Mouse (Mus musculus) testis, adult 2 months (tissue): ENCODE measurements around the gene Cyp2d10.

Experiments
- CTCF ChIP-seq: fragments of 200-500 bp; IDR thresholded peaks from 2 replicates; pipeline ENCODE4 v1.5.1; 2012; ENCODE audit warnings: low read depth, mild to moderate bottlenecking, inconsistent platforms, low read length, moderate library complexity; ENCODE audit not compliant: control insufficient read depth, insufficient read depth, insufficient replicate concordance
- POLR2A ChIP-seq: fragments of 200-500 bp; IDR thresholded peaks from 2 replicates; pipeline ENCODE4 v1.6.1; 2012; ENCODE audit warnings: low read depth, mild to moderate bottlenecking, inconsistent platforms, low read length, moderate library complexity; ENCODE audit not compliant: control insufficient read depth

- no peak for TF ChIP-seq CTCF
- TF ChIP-seq POLR2A, result no peak
Measured at GRCm38 (mm10) chr15:82433621-82434020, 26.6 kb upstream of the Cyp2d10 start.
